Mouse (Mus musculus) limb, embryonic 15.5 days (tissue): ENCODE measurements at regions not wholly inside any gene's neighbourhood (a gene's known extent, or its start where the extent isn't known, plus 50 kb on each side); places are given as distances from the start of the nearest gene placed in this dataset.

Experiments
- ATAC-seq: fragments of 200-750 bp; cut with Nextera tagmentation; 2 replicates; pipeline ENCODE4 v1.8.0; 2017; ENCODE audit warnings: low read depth, moderate TSS enrichment; ENCODE audit not compliant: insufficient number of reproducible peaks, low FRiP score, low TSS enrichment
- H3K27ac ChIP-seq: fragments of 300-500 bp; sonication (generic); 2 replicates; pipeline ENCODE4 v1.5.1; 2015; ENCODE audit warnings: moderate library complexity, mild to moderate bottlenecking, inconsistent platforms
- H3K27me3 ChIP-seq: fragments of 300-500 bp; sonication (generic); 2 replicates; pipeline ENCODE4 v1.6.1; 2015; ENCODE audit warnings: inconsistent platforms
- H3K36me3 ChIP-seq: fragments of 300-500 bp; sonication (generic); 2 replicates; pipeline ENCODE4 v1.6.1; 2015; ENCODE audit warnings: inconsistent platforms
- H3K4me1 ChIP-seq: fragments of 300-500 bp; sonication (generic); 2 replicates; pipeline ENCODE4 v1.6.1; 2015; ENCODE audit warnings: inconsistent platforms
- H3K4me2 ChIP-seq: fragments of 300-500 bp; sonication (generic); 2 replicates; pipeline ENCODE4 v1.6.1; 2015; ENCODE audit warnings: mild to moderate bottlenecking, inconsistent platforms
- H3K4me3 ChIP-seq: fragments of 300-500 bp; sonication (generic); 2 replicates; pipeline ENCODE4 v1.5.1; 2015; ENCODE audit warnings: mild to moderate bottlenecking, inconsistent platforms
- H3K9ac ChIP-seq: fragments of 300-500 bp; sonication (generic); 2 replicates; pipeline ENCODE4 v1.6.1; 2015; ENCODE audit warnings: inconsistent platforms
- H3K9me3 ChIP-seq: fragments of 300-500 bp; sonication (generic); 2 replicates; pipeline ENCODE4 v1.6.1; 2016; ENCODE audit warnings: inconsistent platforms
- WGBS: fragments of 180-500 bp; shearing (Covaris S2); methylation state at CpG from one replicate; pipeline ENCODE4 v1.1.7; 2015; 5-methylcytosine and 5-hydroxymethylcytosine counted together

GRCm38 (mm10) chr11:18444101-18444500, 490.4 kb upstream of the Etaa1 start:
- no peaks in the 10 kb centered on the region for H3K4me1 ChIP-seq
- no peak overlapping the region for H3K27ac ChIP-seq
- no peak overlapping the region for H3K4me2 ChIP-seq
- ATAC-seq: no peak
- no peaks in the 10 kb centered on the region for H3K27me3 ChIP-seq
- WGBS: 26% methylated on average over 5 of the region's 5 CpGs
- H3K4me3 ChIP-seq: no peak overlapping the region
- no peaks in the 10 kb centered on the region for H3K36me3 ChIP-seq
- H3K9ac ChIP-seq: no peak overlapping the region
- H3K9me3 ChIP-seq: no peaks in the 10 kb centered on the region

DNA sequence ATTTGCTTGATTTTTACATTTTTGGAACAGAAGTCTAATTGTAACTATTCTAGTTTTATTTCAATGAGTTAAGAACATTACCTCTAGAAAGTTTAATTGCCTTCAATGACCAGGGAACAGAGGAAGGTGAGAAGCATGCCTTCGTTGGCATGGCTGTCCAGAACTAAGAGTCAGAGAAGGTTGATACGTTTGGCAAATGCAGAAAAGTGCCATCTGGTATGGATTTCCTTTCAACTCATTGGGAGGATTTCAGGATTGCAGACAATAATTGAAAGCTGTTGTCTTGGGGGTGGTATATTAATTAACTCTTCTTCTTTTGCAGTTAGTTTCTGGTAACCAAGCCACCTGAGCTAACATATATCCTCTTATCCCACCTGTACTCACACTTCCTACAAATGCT, 489.5 kb upstream of the Etaa1 start:
- H3K9me3 ChIP-seq: no peaks in the 10 kb centered on the region
- no peak overlapping the region for H3K4me2 ChIP-seq
- no peak overlapping the region for H3K9ac ChIP-seq
- no peak overlapping the region for H3K27ac ChIP-seq
- no peak overlapping the region for H3K4me3 ChIP-seq
- no peaks in the 10 kb centered on the region for H3K36me3 ChIP-seq
- no peaks in the 10 kb centered on the region for H3K27me3 ChIP-seq
- no peaks in the 10 kb centered on the region for H3K4me1 ChIP-seq
- ATAC-seq: no peak
- 63% methylated on average over 2 of the region's 2 CpGs for WGBS

GRCm38 (mm10) chr11:18437834-18438611, 484.3 kb upstream of the Etaa1 start:
- H3K4me1 ChIP-seq: no peaks in the 10 kb centered on the region
- no peaks in the 10 kb centered on the region for H3K9me3 ChIP-seq
- ATAC-seq: no peak
- H3K9ac ChIP-seq: no peak overlapping the region
- no peak overlapping the region for H3K4me3 ChIP-seq
- H3K4me2 ChIP-seq: no peak overlapping the region
- H3K27me3 ChIP-seq: no peaks in the 10 kb centered on the region
- H3K27ac ChIP-seq: no peak overlapping the region
- WGBS: 45% methylated on average over 6 of the region's 6 CpGs
- no peaks in the 10 kb centered on the region for H3K36me3 ChIP-seq

DNA sequence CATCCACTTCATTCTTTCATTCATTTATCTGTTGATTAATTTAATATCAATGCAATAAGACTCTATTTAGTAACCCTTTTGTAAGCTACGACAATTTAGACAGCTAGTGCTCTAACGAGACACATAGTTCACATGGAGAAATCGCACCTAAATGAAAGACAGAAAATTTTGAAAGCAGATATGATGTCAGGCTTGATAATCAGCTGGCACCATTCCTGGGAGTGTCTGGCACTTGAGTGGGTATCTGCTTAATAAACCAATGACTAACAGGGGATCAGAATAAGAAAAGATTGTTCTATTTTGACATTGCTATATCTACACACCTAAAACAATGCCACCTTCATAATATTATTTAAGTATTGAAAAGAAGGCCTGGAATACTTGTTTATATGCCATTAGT, 467.4 kb upstream of the Etaa1 start:
- Histone ChIP-seq H3K36me3 (no peaks in the 10 kb centered on the region), H3K4me2 (no peak overlapping the region), H3K27ac (no peak overlapping the region), H3K27me3 (no peaks in the 10 kb centered on the region), H3K4me1 (no peaks in the 10 kb centered on the region), H3K9ac (no peak overlapping the region), H3K9me3 (no peaks in the 10 kb centered on the region), H3K4me3 (no peak overlapping the region)
- no peak for ATAC-seq
- WGBS: 89% methylated on average over 3 of the region's 3 CpGs

- WGBS: 79% methylated on average over 1 of the region's 1 CpGs
Observed at GRCm38 (mm10) chr11:18413769-18414168, 460.1 kb upstream of the Etaa1 start.

GRCm38 (mm10) chr11:18408071-18408752, 454.5 kb upstream of the Etaa1 start:
- Histone ChIP-seq H3K36me3 (no peaks in the 10 kb centered on the region), H3K27ac (no peak overlapping the region), H3K4me2 (no peak overlapping the region), H3K9me3 (no peaks in the 10 kb centered on the region), H3K4me3 (no peak overlapping the region), H3K9ac (no peak overlapping the region), H3K4me1 (no peaks in the 10 kb centered on the region), H3K27me3 (no peaks in the 10 kb centered on the region)
- ATAC-seq: no peak
- 76% methylated on average over 8 of the region's 8 CpGs for WGBS

More at GRCm38 (mm10) chr11:18413769-18414168, 460.1 kb upstream of the Etaa1 start:
- H3K27me3 ChIP-seq: no peaks in the 10 kb centered on the region
- no peak overlapping the region for H3K9ac ChIP-seq
- H3K9me3 ChIP-seq: no peaks in the 10 kb centered on the region
- no peak overlapping the region for H3K27ac ChIP-seq
- ATAC-seq: no peak
- H3K36me3 ChIP-seq: no peaks in the 10 kb centered on the region
- H3K4me1 ChIP-seq: no peaks in the 10 kb centered on the region
- no peak overlapping the region for H3K4me2 ChIP-seq
- H3K4me3 ChIP-seq: no peak overlapping the region

GRCm38 (mm10) chr11:18399561-18399960, 445.9 kb upstream of the Etaa1 start:
- 63% methylated on average over 4 of the region's 4 CpGs for WGBS
- Histone ChIP-seq H3K36me3 (no peaks in the 10 kb centered on the region), H3K4me2 (no peak overlapping the region), H3K27me3 (no peaks in the 10 kb centered on the region), H3K4me1 (no peaks in the 10 kb centered on the region), H3K27ac (no peak overlapping the region), H3K9ac (no peak overlapping the region), H3K4me3 (no peak overlapping the region), H3K9me3 (no peaks in the 10 kb centered on the region)
- ATAC-seq: no peak

DNA sequence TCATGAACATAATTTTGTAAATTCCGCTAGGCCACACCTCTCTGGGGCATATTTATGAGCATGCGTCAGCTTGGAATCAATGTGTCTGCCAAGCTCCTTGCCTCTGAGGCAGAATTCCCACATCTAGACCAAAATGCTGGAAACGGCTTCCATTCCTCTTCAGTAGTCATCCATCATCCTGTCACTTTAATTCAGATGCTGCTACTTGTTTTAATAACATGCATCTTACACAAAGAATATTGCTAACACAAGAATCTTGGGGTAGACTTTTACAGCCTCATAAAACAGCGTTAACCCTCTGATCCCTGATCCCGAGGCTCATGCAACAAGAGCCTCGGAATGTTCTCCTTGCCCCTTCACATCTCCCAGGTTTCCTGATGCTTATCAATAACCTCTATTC, 442.7 kb upstream of the Etaa1 start:
- H3K27ac ChIP-seq: no peak overlapping the region
- H3K9me3 ChIP-seq: no peaks in the 10 kb centered on the region
- no peak overlapping the region for H3K9ac ChIP-seq
- no peak overlapping the region for H3K4me3 ChIP-seq
- WGBS: 20% methylated on average over 6 of the region's 6 CpGs
- H3K27me3 ChIP-seq: no peaks in the 10 kb centered on the region
- no peak for ATAC-seq
- no peaks in the 10 kb centered on the region for H3K4me1 ChIP-seq
- H3K36me3 ChIP-seq: no peaks in the 10 kb centered on the region
- H3K4me2 ChIP-seq: no peak overlapping the region

- H3K4me3 ChIP-seq: no peak overlapping the region
- no peaks in the 10 kb centered on the region for H3K9me3 ChIP-seq
- WGBS: 76% methylated on average over 4 of the region's 4 CpGs
- no peak for ATAC-seq
- no peaks in the 10 kb centered on the region for H3K4me1 ChIP-seq
- no peak overlapping the region for H3K4me2 ChIP-seq
- H3K9ac ChIP-seq: no peak overlapping the region
- no peaks in the 10 kb centered on the region for H3K36me3 ChIP-seq
- no peaks in the 10 kb centered on the region for H3K27me3 ChIP-seq
- H3K27ac ChIP-seq: no peak overlapping the region
Observed at GRCm38 (mm10) chr11:18395631-18396030, 442.0 kb upstream of the Etaa1 start.

DNA sequence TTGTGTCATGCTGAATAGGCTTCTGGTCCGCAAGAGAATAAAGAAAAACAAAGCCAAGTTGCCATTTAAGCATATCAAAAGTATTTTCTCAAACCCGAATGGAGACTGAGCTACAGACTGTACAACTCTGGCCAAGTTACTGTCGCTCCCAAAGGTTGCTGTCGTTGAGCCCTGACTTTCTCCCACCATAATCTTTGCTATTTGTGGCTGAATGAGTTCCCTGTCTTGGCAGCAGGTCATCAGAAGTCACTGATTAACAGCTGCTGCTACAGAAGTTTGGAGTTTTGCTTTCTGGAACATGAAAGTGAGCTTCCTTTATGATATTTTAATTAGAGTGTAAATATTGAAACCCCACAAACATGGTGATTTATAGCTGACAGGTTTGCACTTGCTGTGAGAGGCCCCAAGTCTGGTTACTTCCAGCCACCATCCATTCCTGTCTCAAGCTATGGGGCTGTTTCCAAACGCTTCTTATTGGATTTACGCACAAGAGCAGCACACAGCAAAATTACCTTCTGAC, 419.2 kb upstream of the Etaa1 start:
- H3K36me3 ChIP-seq: no peaks in the 10 kb centered on the region
- ATAC-seq: no peak
- WGBS: 60% methylated on average over 6 of the region's 6 CpGs
- no peaks in the 10 kb centered on the region for H3K27me3 ChIP-seq
- H3K9ac ChIP-seq: no peak overlapping the region
- no peaks in the 10 kb centered on the region for H3K9me3 ChIP-seq
- H3K4me2 ChIP-seq: no peak overlapping the region
- H3K4me1 ChIP-seq: no peaks in the 10 kb centered on the region
- H3K4me3 ChIP-seq: no peak overlapping the region
- H3K27ac ChIP-seq: no peak overlapping the region

DNA sequence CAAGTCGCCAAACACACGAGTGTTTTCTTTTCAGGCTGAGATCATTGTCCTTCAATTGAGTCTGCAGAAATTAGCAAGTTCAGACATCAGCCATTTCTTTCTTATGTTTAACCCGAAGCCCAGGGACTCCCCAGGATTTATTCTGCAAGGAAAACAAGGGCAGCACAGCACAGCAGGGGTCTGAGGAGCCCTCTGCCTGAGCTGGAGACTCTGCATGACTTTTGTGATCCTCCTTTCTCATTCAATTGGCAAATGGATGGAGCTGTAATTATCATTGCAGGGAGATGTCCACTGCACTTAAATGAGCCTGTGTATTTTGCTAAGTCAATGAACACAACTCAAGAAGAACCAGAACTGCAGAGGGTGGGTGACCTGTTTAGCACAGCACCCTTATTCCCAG, 417.6 kb upstream of the Etaa1 start:
- WGBS: 33% methylated on average over 3 of the region's 3 CpGs
- Histone ChIP-seq H3K4me2 (no peak overlapping the region), H3K9me3 (no peaks in the 10 kb centered on the region), H3K36me3 (no peaks in the 10 kb centered on the region), H3K9ac (no peak overlapping the region), H3K4me3 (no peak overlapping the region), H3K27ac (no peak overlapping the region), H3K27me3 (no peaks in the 10 kb centered on the region), H3K4me1 (no peaks in the 10 kb centered on the region)
- no peak for ATAC-seq

DNA sequence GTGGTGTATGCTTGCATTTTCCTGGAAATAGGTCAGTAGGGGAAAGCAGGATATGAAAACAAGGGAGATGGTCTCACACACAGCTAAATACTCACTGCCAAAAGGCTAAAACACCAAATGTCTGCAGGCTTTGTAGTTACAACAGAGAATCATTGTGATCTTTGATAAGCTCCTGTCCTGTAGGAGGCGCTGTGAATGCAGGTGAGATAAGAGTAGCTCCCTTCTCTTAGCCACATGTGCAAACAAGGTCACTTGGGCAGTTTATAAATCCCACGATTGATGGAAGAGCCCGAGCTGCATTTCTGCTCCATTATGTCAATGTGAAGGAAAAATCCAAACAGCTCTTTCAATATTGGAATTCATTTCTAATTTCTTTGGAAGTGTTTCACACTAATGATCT, 417.2 kb upstream of the Etaa1 start:
- ATAC-seq: no peak
- no peaks in the 10 kb centered on the region for H3K27me3 ChIP-seq
- H3K4me1 ChIP-seq: no peaks in the 10 kb centered on the region
- H3K9ac ChIP-seq: no peak overlapping the region
- no peaks in the 10 kb centered on the region for H3K9me3 ChIP-seq
- no peak overlapping the region for H3K27ac ChIP-seq
- no peaks in the 10 kb centered on the region for H3K36me3 ChIP-seq
- no peak overlapping the region for H3K4me3 ChIP-seq
- WGBS: 27% methylated on average over 3 of the region's 3 CpGs
- H3K4me2 ChIP-seq: no peak overlapping the region
